Mouse (Mus musculus): ENCODE data around the gene 4933424G06Rik. TPM values are rescaled to one million over a fixed set of nuclear protein-coding genes. Genes with fewer than 3 reads are reported as not detected.
A peak's percentile ranks its signal among the peaks of the same experiment; 100 is the strongest.

Gene 4933424G06Rik
- total RNA-seq, 2 experiments from 2014 or later = 0.72 to 1.3 TPM

DNA sequence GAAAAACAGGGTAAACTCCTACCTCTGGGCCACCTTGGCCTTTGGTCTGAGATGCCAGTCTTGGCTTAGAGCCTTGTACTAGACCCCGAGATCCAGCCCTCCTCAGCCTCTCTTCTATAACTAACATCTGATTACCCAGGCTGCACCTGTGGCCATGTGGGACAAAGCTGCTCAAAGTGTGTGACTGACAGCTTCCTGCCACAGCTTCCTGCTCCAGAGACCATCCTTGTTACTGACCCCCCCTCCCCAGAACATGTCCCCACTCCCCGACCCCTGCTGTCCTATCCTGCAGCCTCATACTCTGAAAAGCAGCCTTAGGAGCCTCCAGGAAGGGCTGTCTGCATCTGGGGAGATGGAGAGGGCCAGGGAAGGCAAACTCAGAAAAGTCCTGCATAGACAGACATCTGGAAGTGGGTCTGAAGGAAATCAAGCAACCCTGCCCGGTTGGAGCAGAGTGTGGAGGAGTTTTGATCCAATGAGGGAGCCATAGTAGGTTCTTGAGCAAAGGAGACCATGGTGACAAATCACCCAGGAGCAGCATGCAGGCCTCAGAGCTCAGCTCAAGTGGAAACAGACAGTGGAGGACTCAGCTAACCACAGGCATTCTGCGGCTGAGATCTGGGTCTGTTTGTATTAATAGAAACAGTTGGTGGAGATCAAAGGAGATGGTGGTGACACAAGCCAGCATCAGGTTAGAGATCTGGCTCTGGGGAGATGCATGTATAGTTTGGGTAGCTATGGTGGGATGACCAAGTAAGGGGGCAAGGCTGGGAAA, 56.7 kb downstream of the 4933424G06Rik start:
- no peak for DNase-seq
- intact Hi-C loops (cut with DNase I) = no loop called here

GRCm38 (mm10) chr1:36767321-36767720, 57.4 kb downstream of the 4933424G06Rik start:
- DNase-seq = no peak
- intact Hi-C loops (cut with DNase I) = no loop called here

GRCm38 (mm10) chr1:36768786-36769185, 58.8 kb downstream of the 4933424G06Rik start:
- intact Hi-C loops (cut with DNase I) = no loop called here
- DNase-seq = no peak

DNA sequence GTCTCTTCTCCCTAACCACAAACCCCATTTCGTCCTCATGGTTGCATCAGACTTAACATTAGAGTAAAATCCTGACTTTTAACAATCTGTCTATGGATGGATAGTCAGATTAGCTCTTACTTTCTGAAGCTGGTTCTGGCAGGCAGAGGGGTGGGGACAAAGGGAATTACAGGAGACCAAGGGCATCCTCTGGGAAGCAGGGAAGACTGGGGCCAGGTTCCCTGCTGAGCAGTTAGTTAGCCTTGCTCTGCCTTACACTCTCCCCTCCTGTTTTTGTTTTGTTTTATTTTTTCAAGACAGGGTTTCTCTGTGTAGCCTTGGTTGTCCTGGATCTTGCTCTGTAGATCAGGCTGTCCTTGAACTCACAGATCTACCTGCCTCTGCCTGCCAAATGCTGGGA, 60.0 kb downstream of the 4933424G06Rik start:
- no peak for DNase-seq

DNA sequence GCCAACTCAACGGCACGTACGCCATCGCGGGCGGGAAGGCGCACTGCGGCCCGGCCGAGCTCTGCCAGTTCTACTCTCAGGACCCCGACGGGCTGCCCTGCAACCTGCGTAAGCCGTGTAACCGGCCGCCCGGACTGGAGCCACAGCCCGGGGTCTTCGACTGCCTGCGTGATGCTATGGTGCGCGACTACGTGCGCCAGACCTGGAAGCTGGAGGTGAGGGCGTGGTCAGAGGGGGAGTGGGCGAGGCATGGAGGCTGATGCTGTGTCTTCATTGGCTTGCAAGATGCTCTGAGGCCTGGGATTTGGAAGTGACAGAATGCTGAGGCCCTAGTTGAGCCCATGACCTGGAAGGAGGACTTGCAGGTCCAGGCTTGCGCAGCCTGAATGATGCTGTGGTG, 61.0 kb downstream of the 4933424G06Rik start:
- intact Hi-C loops (cut with DNase I) = no loop called here
- no peak for DNase-seq

More for the DNA sequence above, 60.0 kb downstream of the 4933424G06Rik start:
- intact Hi-C loops (cut with DNase I) = no loop called here

DNA sequence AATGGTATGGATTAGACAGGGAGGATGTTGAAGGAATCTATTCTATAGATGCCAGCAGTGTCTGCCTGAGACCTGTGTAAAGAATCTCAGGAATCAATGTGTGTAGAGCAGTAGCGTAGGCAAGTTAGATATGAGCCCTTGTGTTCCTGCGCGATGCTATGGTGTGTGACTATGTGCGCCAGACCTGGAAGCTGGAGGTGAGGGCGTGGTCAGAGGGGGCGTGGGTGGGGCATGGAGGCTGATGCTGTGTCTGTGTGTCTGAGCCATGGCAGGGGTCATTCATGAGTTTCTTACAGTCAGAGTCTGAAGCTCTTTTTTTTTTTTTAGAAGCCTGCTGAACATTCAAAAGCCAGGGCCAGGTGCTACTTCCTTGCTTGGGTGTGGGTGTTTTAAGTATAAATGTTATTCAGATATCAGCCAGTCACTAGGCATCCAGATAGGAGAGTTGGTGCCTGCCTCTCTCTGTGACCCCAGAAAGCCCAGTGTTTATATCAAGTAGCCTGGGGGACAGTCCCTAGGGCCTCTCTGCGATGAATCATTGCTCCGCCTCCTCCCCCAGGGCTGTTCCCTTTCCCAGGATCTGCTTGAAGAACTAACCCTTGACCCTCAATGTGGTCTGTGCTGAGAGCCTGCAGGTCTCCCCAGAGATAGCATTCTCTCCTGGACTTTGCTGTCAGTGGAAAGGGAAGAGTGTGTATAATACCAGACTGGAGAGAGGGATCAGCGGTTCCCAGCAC, 62.4 kb downstream of the 4933424G06Rik start:
- no peak for DNase-seq
- intact Hi-C loops (cut with DNase I) = no loop called here

- intact Hi-C loops (cut with DNase I) = loop anchor here (5.0 kb wide), 1 partner anchor 472 kb away; no protein-coding TSS in a partner anchor
- no peak for DNase-seq
Observed at GRCm38 (mm10) chr1:36780793-36781192, 70.8 kb downstream of the 4933424G06Rik start.

DNA sequence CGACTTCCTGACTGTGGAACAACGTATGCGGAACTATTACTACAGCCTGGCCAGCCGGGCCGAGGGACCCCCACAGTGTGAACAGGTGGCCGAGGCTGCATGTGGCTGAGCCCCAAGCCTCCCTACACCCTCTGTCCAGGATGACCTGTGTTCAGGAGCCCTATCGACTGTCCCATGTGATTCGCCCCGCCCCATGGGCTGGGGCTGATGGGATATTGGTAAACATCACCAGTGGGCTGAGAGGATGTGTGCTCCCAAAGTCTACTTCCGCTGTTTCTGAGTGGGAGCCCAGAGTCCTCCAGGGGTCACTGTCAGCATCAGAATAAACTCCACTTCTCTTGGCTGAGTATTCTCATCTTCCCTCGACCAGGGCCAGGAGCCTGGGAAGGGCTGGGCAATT, 72.5 kb downstream of the 4933424G06Rik start:
- intact Hi-C loops (cut with DNase I) = loop anchor here (5.0 kb wide), 1 partner anchor 470 kb away; no protein-coding TSS in a partner anchor
- DNase-seq = peak; percentile 20

- peak; percentile 82 for DNase-seq
- intact Hi-C loops (cut with DNase I) = loop anchor here (5.0 kb wide), 1 partner anchor 468 kb away; no protein-coding TSS in a partner anchor
Observed at GRCm38 (mm10) chr1:36784365-36785134, 74.6 kb downstream of the 4933424G06Rik start.

- intact Hi-C loops (cut with DNase I) = no loop called here
- DNase-seq = peak; percentile 72
Observed at GRCm38 (mm10) chr1:36785238-36785641, 75.3 kb downstream of the 4933424G06Rik start.

- intact Hi-C loops (cut with DNase I) = no loop called here
- no peak for DNase-seq
Observed at GRCm38 (mm10) chr1:36786377-36786776, 76.4 kb downstream of the 4933424G06Rik start.

DNA sequence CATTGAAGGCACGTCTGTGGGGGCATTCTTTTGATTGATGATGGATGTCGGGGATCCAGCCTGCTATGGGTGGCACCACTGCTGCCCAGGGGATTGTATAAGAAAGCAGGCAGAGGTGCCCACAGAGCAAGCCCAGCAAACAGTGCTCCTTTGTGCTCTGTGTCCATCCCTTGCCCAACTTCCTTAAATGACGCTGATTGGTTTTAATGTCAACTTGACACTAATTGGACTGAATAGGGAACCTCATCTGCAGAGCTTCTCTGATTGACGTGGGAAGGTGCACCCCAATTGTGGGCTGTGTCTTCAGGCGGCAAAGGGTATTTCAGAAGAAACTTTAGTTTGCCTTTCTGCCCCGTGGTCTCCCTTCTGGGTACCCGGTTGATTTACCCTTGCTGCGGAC, 79.5 kb downstream of the 4933424G06Rik start:
- intact Hi-C loops (cut with DNase I) = no loop called here
- no peak for DNase-seq

DNA sequence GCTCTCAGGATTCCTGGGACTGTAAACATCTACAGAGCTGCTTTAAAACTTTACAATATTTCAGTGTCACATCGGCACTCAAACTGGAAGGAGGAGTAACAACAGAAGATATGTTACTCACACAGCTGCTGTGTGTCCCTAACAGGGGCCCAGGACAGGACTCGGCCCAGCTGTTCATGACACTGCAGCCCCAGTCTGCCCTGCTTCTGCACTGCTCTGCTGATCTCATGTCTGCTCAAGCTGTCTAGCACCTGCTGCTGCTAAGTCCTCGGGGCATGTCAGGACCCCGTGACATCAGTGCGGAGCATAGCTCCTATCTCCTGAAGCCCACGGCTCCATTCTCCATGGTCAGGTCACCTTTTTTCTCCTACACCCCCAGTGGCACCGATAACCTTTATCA, 86.8 kb downstream of the 4933424G06Rik start:
- intact Hi-C loops (cut with DNase I) = no loop called here
- no peak for DNase-seq

DNA sequence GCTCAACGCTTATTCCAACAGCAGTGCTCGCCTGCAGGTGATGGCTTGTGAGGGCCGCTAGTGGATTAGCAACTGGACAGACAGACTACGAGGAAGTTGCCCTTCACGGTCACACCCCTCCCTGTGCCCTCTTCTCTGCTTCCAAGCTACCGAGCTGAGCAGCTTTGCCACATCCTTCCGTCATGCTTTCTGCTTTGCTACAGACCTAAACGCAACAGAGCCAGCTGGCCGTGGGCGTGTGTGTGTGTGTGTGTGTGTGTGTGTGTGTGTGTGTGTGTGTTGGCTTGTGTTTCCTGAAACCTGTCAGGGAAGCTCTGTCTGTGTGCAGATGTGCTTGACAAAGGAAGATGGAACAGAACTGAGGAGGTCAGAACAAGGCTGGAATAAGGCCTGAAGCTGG, 87.5 kb downstream of the 4933424G06Rik start:
- DNase-seq = no peak
- intact Hi-C loops (cut with DNase I) = no loop called here

DNA sequence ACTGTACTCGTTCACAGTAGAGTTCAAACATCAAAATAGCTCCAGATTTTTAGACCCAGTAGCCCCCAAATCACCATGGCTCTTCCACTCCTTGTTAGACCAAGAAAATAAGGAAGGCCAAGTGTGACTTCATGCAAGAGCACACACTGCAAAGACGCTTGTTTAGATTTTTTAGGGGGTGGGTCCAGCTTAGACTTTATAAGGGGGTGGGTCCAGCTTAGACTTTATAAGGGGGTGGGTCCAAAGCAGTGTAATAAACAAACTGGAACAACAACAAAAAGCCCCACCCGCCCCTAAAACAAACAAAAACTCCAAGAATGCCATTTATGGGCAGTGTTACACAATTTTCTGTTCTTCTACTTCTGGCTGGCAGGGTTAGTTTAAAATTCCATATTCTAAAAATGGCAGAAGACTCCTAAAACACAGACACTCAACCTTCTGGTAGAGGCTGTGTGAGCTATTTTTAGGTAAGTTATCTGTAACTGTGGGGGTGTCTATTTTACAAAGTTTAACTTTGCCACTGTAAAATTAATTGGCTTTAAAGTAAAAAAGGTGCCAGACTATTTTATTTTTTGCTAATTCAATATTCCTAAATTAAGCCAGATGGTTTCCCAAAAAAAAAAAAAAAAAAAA, 90.5 kb downstream of the 4933424G06Rik start:
- DNase-seq = no peak

DNA sequence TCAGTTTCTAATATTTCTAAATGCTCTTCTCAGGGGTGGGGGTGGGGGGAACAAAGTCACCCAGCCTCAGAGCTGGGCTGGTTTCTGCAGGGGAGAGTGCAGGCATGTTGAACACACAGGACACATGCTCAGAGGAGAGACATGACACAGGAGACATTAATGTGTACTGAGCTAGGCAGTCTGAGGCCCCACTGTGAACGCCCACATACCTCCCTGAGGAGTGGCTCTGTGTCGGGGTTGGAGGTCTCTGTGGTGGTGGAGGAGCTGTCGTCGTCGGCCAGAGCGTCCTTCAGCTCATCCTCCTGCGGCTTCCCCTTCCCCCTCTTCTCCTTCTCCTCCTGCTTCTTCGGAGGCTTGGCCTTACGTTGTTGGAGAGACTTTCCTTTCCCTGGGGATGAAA, 94.3 kb downstream of the 4933424G06Rik start:
- DNase-seq = no peak
- intact Hi-C loops (cut with DNase I) = no loop called here

More for the DNA sequence above, 90.5 kb downstream of the 4933424G06Rik start:
- intact Hi-C loops (cut with DNase I) = no loop called here

DNA sequence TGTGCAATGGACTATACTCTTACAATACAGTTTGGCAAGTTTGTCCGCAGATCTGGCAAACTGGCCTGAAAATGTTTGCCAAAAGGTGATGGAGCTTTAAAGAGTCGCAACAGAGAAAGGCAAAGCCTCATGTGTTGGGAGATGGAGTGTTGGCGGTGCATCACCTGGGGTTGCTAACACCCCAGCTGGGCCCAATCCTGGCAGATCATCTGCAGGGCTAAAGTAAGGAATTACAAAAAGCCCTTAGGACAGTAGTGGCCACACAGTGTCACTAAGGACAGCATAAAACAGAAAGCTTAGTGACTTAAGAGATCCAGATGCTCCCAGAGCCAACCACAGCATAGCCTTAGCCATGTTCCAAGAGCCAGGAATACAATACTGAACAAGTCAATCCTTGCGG, 94.9 kb downstream of the 4933424G06Rik start:
- intact Hi-C loops (cut with DNase I) = no loop called here
- no peak for DNase-seq

- intact Hi-C loops (cut with DNase I) = no loop called here
- DNase-seq = no peak
Observed at GRCm38 (mm10) chr1:36806181-36806905, 96.4 kb downstream of the 4933424G06Rik start.

DNA sequence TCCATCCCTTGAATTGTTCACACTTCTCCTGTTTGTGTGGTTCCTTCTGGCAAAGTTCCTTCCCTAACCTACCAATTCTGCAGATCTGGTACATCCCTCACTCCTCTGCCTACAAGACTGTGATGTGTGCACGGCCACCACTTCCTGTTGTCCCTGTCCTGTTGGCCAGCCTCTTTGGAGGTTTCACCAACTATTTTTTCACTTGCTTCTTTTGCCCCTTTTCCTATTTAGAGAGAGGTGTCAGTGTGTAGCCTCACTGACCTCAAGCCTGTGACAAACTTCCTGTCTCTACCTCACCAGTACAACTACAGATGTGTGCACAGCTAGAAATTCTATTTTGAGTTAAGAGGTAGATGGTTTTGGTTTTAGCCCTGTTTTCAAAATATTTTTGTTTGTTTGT, 97.1 kb downstream of the 4933424G06Rik start:
- DNase-seq = no peak
- intact Hi-C loops (cut with DNase I) = no loop called here

Measured in left cerebral cortex, postnatal 4 days (tissue).